In genomic region chr14:74947376-74948013, GRCm38 (mm10) we compare ENCODE assay signal across 8 mouse cellular contexts. TPM values are rescaled to one million over a fixed set of nuclear protein-coding genes. Genes with fewer than 3 reads are reported as not detected.
A peak's percentile ranks its signal among the peaks of the same experiment; 100 is the strongest.
DNase-seq lines count a peak whose midpoint lies in the region; ATAC-seq lines count a peak whose summit lies in the region.

Lrch1 (minus strand) TSS chr14:74947876.

- H3K4me2 ChIP-seq in hindbrain, embryonic 15.5 days = peak within 1 kb of the TSS; percentile 75

- no peaks in the 10 kb centered on the region for H3K36me3 ChIP-seq in hindbrain, embryonic 15.5 days

- ATAC-seq in hindbrain, embryonic 15.5 days (ENCODE audit: low FRiP score, low read depth) = peak; percentile 80
- ATAC-seq in megakaryocyte, adult 5-6 weeks (ENCODE audit: poor library complexity, severe bottlenecking) = peak; percentile 68

- peak within 1 kb of the TSS; percentile 96 for H3K27ac ChIP-seq in hindbrain, embryonic 15.5 days (replicated peaks)

- no peaks in the 10 kb centered on the region for H3K27me3 ChIP-seq in hindbrain, embryonic 15.5 days

- under 1% methylated on average over 64 of the region's 65 CpGs for WGBS in hindbrain, embryonic 15.5 days

- peak within 1 kb of the TSS; percentile 92 for H3K4me3 ChIP-seq in hindbrain, embryonic 15.5 days

- H3K9ac ChIP-seq in hindbrain, embryonic 15.5 days = peak within 1 kb of the TSS; percentile 94

- H3K4me1 ChIP-seq in hindbrain, embryonic 15.5 days (replicated peaks) = peaks cover 29% of the 10 kb centered on the region

- DNase-seq in WW6 (ENCODE audit: low read depth, low spot score) = peak; percentile 57
- DNase-seq in cerebellum, postnatal 25 days = peak; percentile 84 to 89
- DNase-seq in frontal cortex, postnatal 36 days (ENCODE audit: low spot score in 2 of 2) = peak; percentile 69 to 82
- peak; percentile 60 to 69 for DNase-seq in left cerebral cortex, adult 8-10 months (ENCODE audit: low spot score in 2 of 2)
- DNase-seq in right cerebral cortex, adult 18-20 months = peak; percentile 85
- DNase-seq in urinary bladder, postnatal 10 days (ENCODE audit: low spot score) = peak; percentile 52

- no peaks in the 10 kb centered on the region for H3K9me3 ChIP-seq in hindbrain, embryonic 15.5 days

RNA-seq across cellular contexts. Expression of gene Lrch1, which starts in this region (rescaled TPM):
- 17.4 and 20.2 TPM in 2 replicates for polyA plus RNA-seq in hindbrain, embryonic 15.5 days (2015; fragmentation: Nextera tagmentation; extraction: Ambion mirVana)
- total RNA-seq in left cerebral cortex, adult 8-10 months (2022) = 10 to 100 TPM; 13.6 to 26.9 (median 19.1) TPM
- total RNA-seq in megakaryocyte, adult 5-6 weeks (2015) = 16.8 and 19.5 TPM in 2 replicates
- 17.2 and 18.2 TPM in 2 replicates for total RNA-seq in megakaryocyte, adult 5-6 weeks (2017)

Comparison
In these comparisons a context has a peak if more than half of its experiments do, and no peak if none do; other contexts are left out.
1. Peak in every context shown above with its lines: DNase-seq, ATAC-seq, H3K4me3 ChIP-seq and H3K27ac ChIP-seq.